Mouse (Mus musculus) kidney, adult 2 months (tissue): ENCODE results near the gene Stk40.

ENCODE experiments used
- CTCF ChIP-seq: fragments of 200-500 bp; conservative IDR thresholded peaks from 2 replicates; pipeline ENCODE4 v1.5.1; 2011; ENCODE audit warnings: low read depth, mild to moderate bottlenecking, control low read depth, low read length, moderate library complexity, mixed read lengths; ENCODE audit not compliant: insufficient read depth, insufficient read length
- POLR2A ChIP-seq: fragments of 200-500 bp; IDR thresholded peaks from one replicate; pipeline ENCODE4 v1.6.1; 2011; ENCODE audit warnings: low read depth, low read length, control low read depth

GRCm38 (mm10) chr4:126097711-126098253 is 6.0 kb upstream of the Stk40 start:
- TF ChIP-seq POLR2A (no peak), CTCF (no peak)
